17 mouse cellular contexts compared by ENCODE assay signal in genomic region chr4:140891525-140892162, GRCm38 (mm10). TPM values are rescaled to one million over a fixed set of nuclear protein-coding genes. Genes with fewer than 3 reads are reported as not detected.
"Had no signal": no experiment of that assay in that cellular context is flagged by ENCODE, and none has a peak within 500 bp of the region (broad histone marks: within the 10 kb centered on the region; RNA-seq: fewer than 3 reads in every experiment).

No protein-coding gene starts in this region.

- ATAC-seq: liver, postnatal 0 days; midbrain, embryonic 13.5 days had no signal

- DNase-seq: kidney, adult 11 months; kidney, adult 9 months; liver, embryonic 13.5 days; liver, postnatal 0 days; lung, postnatal 14 days; right cerebral cortex, postnatal 14 days; thymus, postnatal 36 days had no signal

- H3K4me1 ChIP-seq: limb, embryonic 10.5 days; liver, embryonic 13.5 days; lung, embryonic 15.5 days; megakaryocyte, embryonic 14.5 days; midbrain, embryonic 13.5 days had no signal

- H3K4me2 ChIP-seq: liver, embryonic 13.5 days; lung, embryonic 15.5 days; midbrain, embryonic 13.5 days had no signal

- H3K36me3 ChIP-seq: limb, embryonic 10.5 days; liver, embryonic 13.5 days; lung, embryonic 15.5 days; midbrain, embryonic 13.5 days had no signal

- H3K27ac ChIP-seq: kidney, postnatal 0 days; limb, embryonic 10.5 days; liver, embryonic 13.5 days; lung, embryonic 15.5 days; macrophage; midbrain, embryonic 13.5 days had no signal

- H3K27me3 ChIP-seq: liver, embryonic 13.5 days; lung, embryonic 15.5 days; midbrain, embryonic 13.5 days had no signal

- H3K9ac ChIP-seq: liver, embryonic 13.5 days; liver, postnatal 0 days; lung, embryonic 15.5 days; midbrain, embryonic 13.5 days had no signal

- H3K4me3 ChIP-seq: limb, embryonic 10.5 days; liver, embryonic 13.5 days; lung, embryonic 15.5 days; megakaryocyte, embryonic 14.5 days; midbrain, embryonic 13.5 days had no signal

RNA-seq across cellular contexts. Expression of gene Padi1, which starts 46.1 kb away (rescaled TPM):
- total RNA-seq: layer of hippocampus, postnatal 14 days; left cerebral cortex, adult 18-20 months had no signal
- polyA plus RNA-seq: macrophage; midbrain, embryonic 13.5 days; midbrain, postnatal 0 days; neural tube, embryonic 14.5 days had no signal
